Mouse (Mus musculus): ENCODE measurements around the gene Smap2. TPM values are rescaled to one million over a fixed set of nuclear protein-coding genes. Genes with fewer than 3 reads are reported as not detected.
A peak's percentile ranks its signal among the peaks of the same experiment; 100 is the strongest.
"Not testable (repeated sequence)": the region's sequence is repeated elsewhere in the genome, so short reads cannot be mapped to it uniquely, and the experiment has no call there.

Gene Smap2
- polyA plus RNA-seq (2014; fragmentation: Nextera tagmentation; extraction: Ambion mirVana), result 47.5 and 52.0 TPM in 2 replicates

DNA sequence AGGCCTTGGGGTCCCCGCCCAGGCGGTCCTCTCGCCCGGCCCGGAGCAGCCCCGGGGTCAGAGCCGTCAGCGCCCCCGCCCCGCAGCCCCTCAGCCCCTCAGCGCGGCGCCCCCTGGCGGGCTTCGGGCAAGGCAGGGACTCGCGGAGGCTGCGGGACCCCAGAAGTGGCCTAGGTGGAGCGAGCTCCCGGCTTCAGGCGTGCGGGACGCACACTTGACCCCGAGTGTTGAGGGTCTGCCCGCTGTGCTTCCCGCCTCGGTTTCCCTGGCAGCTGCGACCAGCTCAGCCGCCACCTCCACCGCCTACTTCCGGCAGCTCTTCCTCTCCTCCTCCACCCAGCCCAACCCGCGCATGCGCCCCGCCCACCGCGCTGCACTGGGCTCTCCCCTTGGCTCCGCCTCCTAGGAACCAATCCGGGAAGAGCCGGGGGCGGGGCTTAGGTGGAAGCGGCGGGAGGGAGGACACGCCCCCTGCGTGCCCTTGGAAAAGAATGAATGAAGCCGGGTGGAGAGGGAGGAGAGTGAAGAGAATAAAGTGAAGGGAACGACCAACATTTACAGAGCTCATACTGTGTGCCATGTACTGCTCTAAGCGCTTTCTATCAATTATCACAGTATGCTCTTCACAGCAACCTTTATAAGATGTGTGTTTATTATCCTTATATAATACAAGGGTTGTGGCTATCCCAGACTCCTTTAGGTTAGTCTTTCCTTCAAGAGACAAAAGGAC is at the start of gene Smap2:
Smap2 (minus strand) TSS at position 320 of the 730 bp plus-strand sequence.
- H3K27me3 ChIP-seq (ENCODE audit: control insufficient read depth, insufficient read depth, low read length), result no peaks in the 10 kb centered on the region
- DNase-seq, result peak; percentile 100
- H3K4me1 ChIP-seq (ENCODE audit: control insufficient read depth, insufficient read depth, low read length), result peaks cover 18% of the 10 kb centered on the region
- H3K4me2 ChIP-seq (ENCODE audit: low read length), result peak within 1 kb of the TSS; percentile 79
- H3K36me3 ChIP-seq (ENCODE audit: control insufficient read depth, insufficient read depth, low read length), result no peaks in the 10 kb centered on the region
- peak within 1 kb of the TSS; percentile 84 for H3K9ac ChIP-seq (replicated peaks; ENCODE audit: low read length)
- ATAC-seq (ENCODE audit: low FRiP score, low TSS enrichment), result peak; percentile 99
- peak within 1 kb of the TSS; percentile 81 for H3K27ac ChIP-seq (replicated peaks; ENCODE audit: low read depth, low read length)
- under 1% methylated on average over 43 of the region's 48 CpGs for WGBS
- H3K9me3 ChIP-seq (ENCODE audit: control insufficient read depth, low read length), result no peaks in the 10 kb centered on the region
- peak within 1 kb of the TSS; percentile 90 for H3K4me3 ChIP-seq (replicated peaks; ENCODE audit: low read depth, low read length)

DNA sequence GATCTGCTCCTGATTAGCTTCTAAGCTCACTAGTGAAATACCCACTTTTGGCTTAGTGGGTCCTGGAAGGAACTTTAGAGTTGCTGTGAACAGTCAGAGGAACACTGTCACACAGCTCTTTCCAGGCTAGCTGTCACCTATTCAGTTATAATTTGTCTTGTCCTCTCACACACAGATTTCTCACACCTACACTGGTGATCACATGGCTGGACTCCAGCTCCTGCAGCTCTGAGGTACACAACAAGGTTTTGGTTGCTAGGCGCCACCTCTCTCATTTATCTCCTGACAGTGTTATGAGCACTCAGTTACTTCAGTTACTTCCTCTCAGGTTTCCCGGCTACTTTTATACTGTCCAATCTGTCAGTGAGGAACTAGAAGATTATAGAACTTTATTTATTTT is 48.3 kb upstream of the Smap2 start:
- Histone ChIP-seq H3K4me3 (replicated peaks; ENCODE audit: low read depth, low read length) (no peak overlapping the region), H3K9ac (replicated peaks; ENCODE audit: low read length) (no peak overlapping the region), H3K27ac (replicated peaks; ENCODE audit: low read depth, low read length) (no peak overlapping the region), H3K4me1 (ENCODE audit: control insufficient read depth, insufficient read depth, low read length) (no peaks in the 10 kb centered on the region), H3K36me3 (ENCODE audit: control insufficient read depth, insufficient read depth, low read length) (peaks cover 66% of the 10 kb centered on the region), H3K4me2 (ENCODE audit: low read length) (no peak overlapping the region), H3K9me3 (ENCODE audit: control insufficient read depth, low read length) (no peaks in the 10 kb centered on the region), H3K27me3 (ENCODE audit: control insufficient read depth, insufficient read depth, low read length) (no peaks in the 10 kb centered on the region)
- ATAC-seq (ENCODE audit: low FRiP score, low TSS enrichment), result no peak
- DNase-seq, result no peak
- WGBS, result 93% methylated on average over 2 of the region's 2 CpGs

DNA sequence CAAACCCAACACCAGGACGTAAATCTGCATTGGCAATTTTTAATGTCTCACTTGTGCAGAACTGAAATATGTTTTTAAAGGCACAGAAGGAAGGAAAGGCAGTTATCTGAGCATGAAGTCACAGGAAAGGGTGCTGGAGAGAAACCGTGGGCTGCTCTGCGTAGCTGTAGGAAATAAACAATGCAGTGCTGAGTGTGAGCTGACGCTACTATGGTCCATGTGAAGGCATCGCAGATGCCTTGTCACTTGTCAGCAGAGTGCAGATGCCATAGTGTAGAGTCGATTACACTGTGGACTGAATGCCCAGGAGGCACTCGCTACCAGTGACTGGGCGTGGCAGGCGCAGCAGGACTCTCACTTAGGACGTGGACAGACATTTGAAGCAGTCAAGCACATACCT is 42.2 kb upstream of the Smap2 start:
- not testable (repeated sequence) for H3K4me1 ChIP-seq (ENCODE audit: control insufficient read depth, insufficient read depth, low read length); H3K9ac ChIP-seq (replicated peaks; ENCODE audit: low read length); ATAC-seq (ENCODE audit: low FRiP score, low TSS enrichment); H3K4me2 ChIP-seq (ENCODE audit: low read length); DNase-seq; H3K9me3 ChIP-seq (ENCODE audit: control insufficient read depth, low read length); H3K27ac ChIP-seq (replicated peaks; ENCODE audit: low read depth, low read length); H3K4me3 ChIP-seq (replicated peaks; ENCODE audit: low read depth, low read length); H3K27me3 ChIP-seq (ENCODE audit: control insufficient read depth, insufficient read depth, low read length)
- 92% methylated on average over 10 of the region's 10 CpGs for WGBS
- peaks cover 48% of the 10 kb centered on the region for H3K36me3 ChIP-seq (ENCODE audit: control insufficient read depth, insufficient read depth, low read length)

DNA sequence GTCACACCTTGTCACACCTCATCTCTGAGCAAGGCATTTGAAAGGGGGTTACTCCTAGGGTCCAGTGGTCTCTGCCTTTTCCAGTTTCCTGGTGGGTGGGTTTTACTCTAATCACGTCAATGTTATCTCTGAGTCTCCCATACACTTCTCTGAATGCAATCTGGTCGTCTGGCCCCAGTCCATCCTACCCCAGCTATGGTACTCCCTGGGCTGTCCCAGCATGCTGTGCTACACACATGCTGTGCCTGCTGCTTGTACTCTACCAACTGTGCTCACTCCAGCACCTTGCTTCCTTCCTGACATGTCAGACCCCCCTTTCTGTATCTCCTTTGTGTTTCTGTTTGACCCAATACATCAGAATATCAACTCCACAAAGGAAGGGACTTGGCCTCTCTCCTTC is 40.0 kb upstream of the Smap2 start:
- ATAC-seq (ENCODE audit: low FRiP score, low TSS enrichment), result no peak
- no peak for DNase-seq
- Histone ChIP-seq H3K36me3 (ENCODE audit: control insufficient read depth, insufficient read depth, low read length) (peaks cover 33% of the 10 kb centered on the region), H3K27me3 (ENCODE audit: control insufficient read depth, insufficient read depth, low read length) (no peaks in the 10 kb centered on the region), H3K4me3 (replicated peaks; ENCODE audit: low read depth, low read length) (no peak overlapping the region), H3K4me2 (ENCODE audit: low read length) (no peak overlapping the region), H3K9me3 (ENCODE audit: control insufficient read depth, low read length) (no peaks in the 10 kb centered on the region), H3K9ac (replicated peaks; ENCODE audit: low read length) (no peak overlapping the region), H3K4me1 (ENCODE audit: control insufficient read depth, insufficient read depth, low read length) (no peaks in the 10 kb centered on the region), H3K27ac (replicated peaks; ENCODE audit: low read depth, low read length) (no peak overlapping the region)
- 70% methylated on average over 2 of the region's 2 CpGs for WGBS

DNA sequence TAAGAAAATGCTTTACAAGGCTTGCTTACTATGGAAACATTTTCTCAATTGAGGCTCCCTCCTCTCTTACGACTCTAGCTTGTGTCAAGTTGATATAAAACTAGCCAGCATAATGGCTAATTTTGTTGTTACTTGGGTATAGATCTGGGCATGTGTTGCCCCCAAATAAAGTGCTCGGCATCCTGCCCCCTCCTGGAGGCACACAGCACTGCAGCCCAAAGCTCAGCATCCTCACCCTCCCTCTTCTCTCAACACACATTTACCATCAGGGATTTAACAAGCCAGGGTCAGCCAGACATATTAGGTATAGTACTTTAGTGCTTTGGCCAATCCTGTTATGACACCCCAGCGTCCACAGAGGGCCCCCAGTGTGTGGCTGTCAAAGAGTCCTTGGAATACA is 39.3 kb upstream of the Smap2 start:
- no peak overlapping the region for H3K4me2 ChIP-seq (ENCODE audit: low read length)
- H3K4me3 ChIP-seq (replicated peaks; ENCODE audit: low read depth, low read length), result no peak overlapping the region
- H3K9ac ChIP-seq (replicated peaks; ENCODE audit: low read length), result no peak overlapping the region
- H3K36me3 ChIP-seq (ENCODE audit: control insufficient read depth, insufficient read depth, low read length), result peaks cover 31% of the 10 kb centered on the region
- H3K27me3 ChIP-seq (ENCODE audit: control insufficient read depth, insufficient read depth, low read length), result no peaks in the 10 kb centered on the region
- no peak for ATAC-seq (ENCODE audit: low FRiP score, low TSS enrichment)
- DNase-seq, result peak; percentile 31
- H3K4me1 ChIP-seq (ENCODE audit: control insufficient read depth, insufficient read depth, low read length), result no peaks in the 10 kb centered on the region
- no peak overlapping the region for H3K27ac ChIP-seq (replicated peaks; ENCODE audit: low read depth, low read length)
- H3K9me3 ChIP-seq (ENCODE audit: control insufficient read depth, low read length), result no peaks in the 10 kb centered on the region
- WGBS, result 43% methylated on average over 3 of the region's 3 CpGs

DNA sequence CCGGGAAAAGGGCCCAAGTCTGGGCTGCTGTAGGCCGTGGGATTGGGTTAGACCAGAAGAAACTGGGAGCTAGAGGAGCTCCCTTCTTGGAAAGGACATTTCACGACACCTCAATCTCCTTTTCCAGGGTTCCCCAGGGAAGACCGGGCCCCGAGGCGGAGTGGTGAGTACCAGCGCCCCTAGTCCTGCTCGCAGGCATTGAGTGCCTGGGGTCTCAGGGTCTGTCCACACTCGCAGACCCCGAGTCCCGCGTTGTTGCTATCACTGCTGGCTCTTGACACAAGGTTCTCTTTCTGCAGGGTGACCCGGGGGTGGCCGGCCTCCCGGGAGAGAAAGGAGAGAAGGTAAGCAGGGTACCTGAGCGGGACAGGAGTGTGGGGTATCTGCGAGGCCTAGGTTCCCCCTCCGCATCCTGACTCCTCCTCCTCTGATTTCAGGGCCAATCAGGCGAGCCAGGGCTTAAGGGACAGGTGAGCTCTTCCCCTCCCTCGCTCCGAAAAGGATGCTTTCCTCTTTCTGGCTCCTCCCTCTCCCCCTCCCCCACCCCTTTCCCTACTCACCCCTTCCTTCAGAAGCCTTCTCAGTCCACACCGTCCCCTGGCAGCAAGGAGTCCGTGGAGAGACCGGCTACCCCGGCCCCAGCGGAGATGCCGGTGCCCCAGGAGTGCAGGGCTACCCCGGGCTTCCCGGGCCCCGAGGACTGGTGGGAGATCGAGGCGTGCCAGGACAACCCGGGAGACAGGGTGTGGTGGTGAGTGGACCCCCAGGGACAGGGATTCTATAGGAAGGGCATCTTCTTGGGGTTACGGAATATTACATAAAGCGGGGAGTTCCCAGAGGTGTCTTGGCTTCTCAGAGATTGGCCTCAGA is 35.6 kb upstream of the Smap2 start:
- Histone ChIP-seq H3K4me1 (ENCODE audit: control insufficient read depth, insufficient read depth, low read length) (no peaks in the 10 kb centered on the region), H3K36me3 (ENCODE audit: control insufficient read depth, insufficient read depth, low read length) (0 out of 2 replicates have a peak, but pooled peaks cover 3% of the 10 kb centered on the region), H3K9ac (replicated peaks; ENCODE audit: low read length) (peak overlapping the region; percentile 29; the same call in 1 of the 2 replicates), H3K4me2 (ENCODE audit: low read length) (peak overlapping the region; percentile 47), H3K9me3 (ENCODE audit: control insufficient read depth, low read length) (no peaks in the 10 kb centered on the region), H3K4me3 (replicated peaks; ENCODE audit: low read depth, low read length) (peak overlapping the region; percentile 18), H3K27me3 (ENCODE audit: control insufficient read depth, insufficient read depth, low read length) (no peaks in the 10 kb centered on the region), H3K27ac (replicated peaks; ENCODE audit: low read depth, low read length) (no peak overlapping the region)
- DNase-seq (peak; percentile 25), ATAC-seq (ENCODE audit: low FRiP score, low TSS enrichment) (peak; percentile 51; the same call in 1 of the 2 replicates)
- WGBS, result 9% methylated on average over 35 of the region's 35 CpGs

DNA sequence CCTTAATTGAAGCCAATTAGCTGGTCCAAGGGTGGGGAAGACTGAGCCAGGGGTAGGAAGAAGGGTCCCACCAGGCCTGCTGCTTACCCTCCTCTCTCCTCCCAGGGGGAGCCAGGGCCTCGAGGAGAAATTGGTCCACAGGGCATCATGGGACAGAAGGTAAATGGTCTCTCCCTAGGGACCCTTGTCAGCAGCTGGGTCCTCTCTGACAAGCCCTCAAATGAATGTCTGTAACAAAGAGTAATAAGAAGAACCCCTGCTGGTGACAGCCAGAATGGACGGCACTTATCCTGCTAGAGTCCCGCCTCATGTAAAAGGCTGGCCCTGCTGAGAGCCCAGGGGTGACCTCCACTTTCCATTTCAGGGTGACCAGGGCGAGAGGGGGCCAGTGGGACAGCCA is 34.8 kb upstream of the Smap2 start:
- H3K4me2 ChIP-seq (ENCODE audit: low read length), result no peak overlapping the region
- no peak for ATAC-seq (ENCODE audit: low FRiP score, low TSS enrichment)
- no peak overlapping the region for H3K9ac ChIP-seq (replicated peaks; ENCODE audit: low read length)
- no peak overlapping the region for H3K27ac ChIP-seq (replicated peaks; ENCODE audit: low read depth, low read length)
- H3K36me3 ChIP-seq (ENCODE audit: control insufficient read depth, insufficient read depth, low read length), result 0 out of 2 replicates have a peak, but pooled peaks cover 3% of the 10 kb centered on the region
- H3K9me3 ChIP-seq (ENCODE audit: control insufficient read depth, low read length), result no peaks in the 10 kb centered on the region
- DNase-seq, result peak; percentile 29
- 20% methylated on average over 4 of the region's 4 CpGs for WGBS
- H3K27me3 ChIP-seq (ENCODE audit: control insufficient read depth, insufficient read depth, low read length), result no peaks in the 10 kb centered on the region
- H3K4me3 ChIP-seq (replicated peaks; ENCODE audit: low read depth, low read length), result no peak overlapping the region
- H3K4me1 ChIP-seq (ENCODE audit: control insufficient read depth, insufficient read depth, low read length), result no peaks in the 10 kb centered on the region

DNA sequence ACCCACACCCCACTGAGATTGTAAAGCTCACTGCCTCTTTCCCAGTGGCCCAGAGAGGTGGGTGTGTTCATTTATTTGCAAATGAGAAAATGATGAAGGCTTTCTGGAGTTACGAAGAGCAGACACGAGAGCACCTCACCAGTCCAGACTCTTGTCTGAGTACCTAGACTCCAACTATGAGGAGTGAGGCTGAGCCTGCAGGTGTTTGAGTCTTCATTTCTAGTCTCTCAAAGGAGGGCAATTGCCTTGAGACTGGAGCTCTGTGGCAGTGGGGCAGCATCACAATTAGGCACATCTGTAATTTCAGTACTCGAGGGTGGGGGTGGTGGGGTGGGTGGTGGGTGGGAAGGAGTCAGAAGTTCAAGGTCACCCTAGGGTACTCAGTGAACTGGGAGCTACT is 25.9 kb upstream of the Smap2 start:
- Histone ChIP-seq H3K27ac (replicated peaks; ENCODE audit: low read depth, low read length) (no peak overlapping the region), H3K4me1 (ENCODE audit: control insufficient read depth, insufficient read depth, low read length) (peaks cover 12% of the 10 kb centered on the region; the same call in 1 of the 2 replicates), H3K36me3 (ENCODE audit: control insufficient read depth, insufficient read depth, low read length) (no peaks in the 10 kb centered on the region), H3K4me2 (ENCODE audit: low read length) (no peak overlapping the region), H3K9me3 (ENCODE audit: control insufficient read depth, low read length) (no peaks in the 10 kb centered on the region), H3K27me3 (ENCODE audit: control insufficient read depth, insufficient read depth, low read length) (peaks cover 9% of the 10 kb centered on the region; the same call in 1 of the 2 replicates), H3K4me3 (replicated peaks; ENCODE audit: low read depth, low read length) (no peak overlapping the region), H3K9ac (replicated peaks; ENCODE audit: low read length) (no peak overlapping the region)
- WGBS, result 76% methylated on average over 3 of the region's 3 CpGs
- DNase-seq (no peak), ATAC-seq (ENCODE audit: low FRiP score, low TSS enrichment) (no peak)
